Mouse (Mus musculus): Measurements from ENCODE around the gene Slc7a1. TPM values are rescaled to one million over a fixed set of nuclear protein-coding genes. Genes with fewer than 3 reads are reported as not detected.

Gene Slc7a1
- polyA plus RNA-seq, 1 experiment from 2014 or later, result 28.8 TPM

Other genes with a start within 250 kb of the Slc7a1 start
- 34.0 and 36.3 TPM in 2 replicates for gene Ubl3, start 152.9 kb upstream of the Slc7a1 start, polyA plus RNA-seq (2016; fragmentation: Nextera tagmentation; extraction: Ambion mirVana)